Mouse (Mus musculus) Muller cell, postnatal 12 days (primary cell): ENCODE results near the gene Lin54.

ENCODE experiments used
- DNase-seq: peaks from one replicate; pipeline ENCODE4 v3.0.0-alpha.2; 2015; ENCODE audit errors: inconsistent ontology term

Lin54 gene

GRCm38 (mm10) chr5:100418861-100419260 lies 81.6 kb downstream of the Lin54 start:
- no peak for DNase-seq

DNA sequence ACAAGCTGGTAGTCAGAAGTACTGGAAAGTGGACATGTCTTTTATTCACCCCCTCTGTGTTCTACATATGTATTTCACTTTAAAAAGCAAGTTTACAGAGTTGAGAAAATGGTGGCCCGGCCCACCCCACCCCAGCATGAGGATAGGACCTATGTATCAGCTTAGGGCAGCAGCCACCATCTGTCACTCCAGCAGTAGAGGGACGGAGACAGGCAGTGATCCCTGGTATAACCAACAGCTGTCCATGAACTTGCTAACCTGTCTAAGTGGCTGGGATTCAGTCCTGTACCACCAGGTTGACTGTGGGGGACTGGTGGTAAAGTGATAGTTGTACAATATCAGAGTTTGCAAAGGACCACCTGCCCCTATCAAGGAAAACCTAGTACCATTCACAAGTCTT lies 82.4 kb downstream of the Lin54 start:
- no peak for DNase-seq

GRCm38 (mm10) chr5:100415761-100416590 lies 84.5 kb downstream of the Lin54 start, which contains the start of gene Sec31a:
Gene Sec31a (minus strand): TSS chr5:100416234.
- peak; percentile 98 for DNase-seq

DNA sequence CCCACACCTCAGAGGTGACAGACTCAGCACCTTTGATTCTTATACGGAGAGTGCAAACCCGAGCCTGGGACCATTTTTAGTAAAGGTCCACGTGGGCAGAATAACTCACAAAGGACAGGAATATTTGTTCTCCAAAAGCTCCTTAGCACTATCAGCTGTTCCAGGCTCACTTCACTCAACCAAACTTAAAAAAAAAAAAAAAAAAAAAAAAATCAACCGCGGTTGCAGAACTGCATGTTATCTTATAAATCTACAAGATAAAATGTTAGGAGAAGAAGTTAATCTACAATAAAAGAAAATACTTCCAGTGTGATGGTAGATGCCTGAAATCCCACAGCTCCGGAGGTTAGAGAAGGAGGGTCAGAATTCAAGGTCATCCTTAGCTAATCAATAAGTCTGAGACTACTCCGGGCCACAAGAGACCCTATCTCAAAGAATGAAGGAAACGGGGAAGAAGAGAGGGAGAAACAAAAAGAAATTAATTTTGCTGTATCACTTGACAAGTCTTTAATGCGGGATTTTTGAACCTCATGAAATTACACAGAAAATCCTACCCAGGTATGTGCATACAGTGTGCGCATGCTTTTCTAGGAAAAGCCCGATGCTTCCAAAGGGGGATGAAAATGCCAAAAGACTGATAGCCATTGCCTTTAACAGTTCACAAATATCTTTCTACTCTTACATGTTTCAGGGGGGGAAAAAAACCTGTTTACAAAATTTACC lies 85.8 kb downstream of the Lin54 start:
- no peak for DNase-seq

- no peak for DNase-seq
Measured at GRCm38 (mm10) chr5:100412886-100413285, 87.6 kb downstream of the Lin54 start.

DNA sequence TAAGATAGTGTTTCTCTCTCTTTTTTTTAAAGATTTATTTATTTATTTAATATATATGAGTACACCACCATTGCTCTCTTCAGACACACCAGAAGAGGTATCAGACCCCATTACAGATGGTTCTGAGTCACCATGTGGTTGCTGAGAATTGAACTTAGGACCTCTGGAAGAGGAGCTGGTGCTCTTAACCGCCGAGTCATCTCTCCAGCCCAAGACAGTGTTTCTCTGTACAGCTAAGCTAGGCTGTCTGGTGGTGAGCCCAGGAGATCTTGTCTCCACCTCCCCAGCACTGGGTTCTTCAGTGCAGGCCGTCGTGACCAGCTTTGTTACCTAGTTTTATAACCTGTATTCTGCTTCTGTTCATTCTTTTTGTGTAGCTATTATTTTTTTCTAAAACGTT lies 90.2 kb downstream of the Lin54 start:
- DNase-seq: no peak

GRCm38 (mm10) chr5:100408485-100408884 lies 92.0 kb downstream of the Lin54 start:
- DNase-seq: no peak

GRCm38 (mm10) chr5:100396753-100397152 lies 103.7 kb downstream of the Lin54 start:
- DNase-seq: no peak

GRCm38 (mm10) chr5:100393681-100394080 lies 106.8 kb downstream of the Lin54 start:
- DNase-seq: no peak

- no peak for DNase-seq
Measured at GRCm38 (mm10) chr5:100392436-100392955, 107.9 kb downstream of the Lin54 start.
